Mouse (Mus musculus): Measurements from ENCODE around the gene Mms22l. TPM values are rescaled to one million over a fixed set of nuclear protein-coding genes. Genes with fewer than 3 reads are reported as not detected.
"Not testable (repeated sequence)": the region's sequence is repeated elsewhere in the genome, so short reads cannot be mapped to it uniquely, and the experiment has no call there.

Gene Mms22l
- polyA plus RNA-seq, 1 experiment from 2014 or later = 4.9 TPM

- Histone ChIP-seq H3K9ac (replicated peaks) (no peak overlapping the region), H3K36me3 (peaks cover 7% of the 10 kb centered on the region; the same call in 1 of the 2 replicates), H3K27ac (replicated peaks) (no peak overlapping the region), H3K4me2 (no peak overlapping the region), H3K4me1 (no peaks in the 10 kb centered on the region), H3K27me3 (replicated peaks) (no peaks in the 10 kb centered on the region), H3K9me3 (replicated peaks) (no peaks in the 10 kb centered on the region), H3K4me3 (replicated peaks) (no peak overlapping the region)
- ATAC-seq (ENCODE audit: low FRiP score) = no peak
- WGBS = 71% methylated on average over 9 of the region's 9 CpGs
Observed at GRCm38 (mm10) chr4:24621422-24622187, 125.4 kb downstream of the Mms22l start.

- H3K4me2 ChIP-seq = no peak overlapping the region
- no peaks in the 10 kb centered on the region for H3K27me3 ChIP-seq (replicated peaks)
- 83% methylated on average over 13 of the region's 13 CpGs for WGBS
- no peak overlapping the region for H3K27ac ChIP-seq (replicated peaks)
- ATAC-seq (ENCODE audit: low FRiP score) = no peak
- H3K9me3 ChIP-seq (replicated peaks) = no peaks in the 10 kb centered on the region
- H3K9ac ChIP-seq (replicated peaks) = no peak overlapping the region
- peaks cover 1% of the 10 kb centered on the region; the same call in 1 of the 2 replicates for H3K4me1 ChIP-seq
- no peaks in the 10 kb centered on the region; the same call in 1 of the 2 replicates for H3K36me3 ChIP-seq
- H3K4me3 ChIP-seq (replicated peaks) = no peak overlapping the region
Observed at GRCm38 (mm10) chr4:24625951-24626584, 129.8 kb downstream of the Mms22l start.

- WGBS = 82% methylated on average over 4 of the region's 4 CpGs
- Histone ChIP-seq H3K36me3 (no peaks in the 10 kb centered on the region; the same call in 1 of the 2 replicates), H3K9me3 (replicated peaks) (no peaks in the 10 kb centered on the region), H3K4me2 (no peak overlapping the region), H3K9ac (replicated peaks) (no peak overlapping the region), H3K4me3 (replicated peaks) (no peak overlapping the region), H3K4me1 (peaks cover 4% of the 10 kb centered on the region; the same call in 1 of the 2 replicates), H3K27ac (replicated peaks) (no peak overlapping the region), H3K27me3 (replicated peaks) (no peaks in the 10 kb centered on the region)
- no peak for ATAC-seq (ENCODE audit: low FRiP score)
Observed at GRCm38 (mm10) chr4:24626686-24627085, 130.4 kb downstream of the Mms22l start.

GRCm38 (mm10) chr4:24627871-24628270 is 131.6 kb downstream of the Mms22l start:
- ATAC-seq (ENCODE audit: low FRiP score) = no peak
- Histone ChIP-seq H3K27ac (replicated peaks) (no peak overlapping the region), H3K9ac (replicated peaks) (no peak overlapping the region), H3K4me2 (no peak overlapping the region), H3K9me3 (replicated peaks) (no peaks in the 10 kb centered on the region), H3K4me1 (peaks cover 4% of the 10 kb centered on the region; the same call in 1 of the 2 replicates), H3K36me3 (no peaks in the 10 kb centered on the region; the same call in 1 of the 2 replicates), H3K4me3 (replicated peaks) (no peak overlapping the region), H3K27me3 (replicated peaks) (no peaks in the 10 kb centered on the region)
- 69% methylated on average over 1 of the region's 1 CpGs for WGBS

GRCm38 (mm10) chr4:24630430-24630829 is 134.2 kb downstream of the Mms22l start:
- 78% methylated on average over 2 of the region's 2 CpGs for WGBS
- no peak for ATAC-seq (ENCODE audit: low FRiP score)
- Histone ChIP-seq H3K4me3 (replicated peaks) (no peak overlapping the region), H3K27me3 (replicated peaks) (no peaks in the 10 kb centered on the region), H3K4me2 (no peak overlapping the region), H3K36me3 (no peaks in the 10 kb centered on the region), H3K9me3 (replicated peaks) (no peaks in the 10 kb centered on the region), H3K27ac (replicated peaks) (no peak overlapping the region), H3K9ac (replicated peaks) (no peak overlapping the region), H3K4me1 (peaks cover 4% of the 10 kb centered on the region; the same call in 1 of the 2 replicates)

- Histone ChIP-seq H3K4me2 (no peak overlapping the region), H3K36me3 (no peaks in the 10 kb centered on the region), H3K4me3 (replicated peaks) (no peak overlapping the region), H3K9me3 (replicated peaks) (no peaks in the 10 kb centered on the region), H3K4me1 (peaks cover 4% of the 10 kb centered on the region; the same call in 1 of the 2 replicates), H3K9ac (replicated peaks) (no peak overlapping the region), H3K27ac (replicated peaks) (no peak overlapping the region), H3K27me3 (replicated peaks) (no peaks in the 10 kb centered on the region)
- peak; percentile 60 for ATAC-seq (ENCODE audit: low FRiP score)
- 61% methylated on average over 9 of the region's 9 CpGs for WGBS
Observed at GRCm38 (mm10) chr4:24631177-24631911, 135.1 kb downstream of the Mms22l start.

- Histone ChIP-seq H3K36me3 (no peaks in the 10 kb centered on the region), H3K4me2 (no peak overlapping the region), H3K9ac (replicated peaks) (no peak overlapping the region), H3K27me3 (replicated peaks) (no peaks in the 10 kb centered on the region), H3K9me3 (replicated peaks) (no peaks in the 10 kb centered on the region), H3K4me3 (replicated peaks) (no peak overlapping the region), H3K27ac (replicated peaks) (no peak overlapping the region), H3K4me1 (no peaks in the 10 kb centered on the region)
- WGBS = 78% methylated on average over 2 of the region's 2 CpGs
- no peak for ATAC-seq (ENCODE audit: low FRiP score)
Observed at GRCm38 (mm10) chr4:24642306-24642705, 146.1 kb downstream of the Mms22l start.

- ATAC-seq (ENCODE audit: low FRiP score); H3K27me3 ChIP-seq (replicated peaks); H3K4me1 ChIP-seq; H3K9me3 ChIP-seq (replicated peaks); H3K9ac ChIP-seq (replicated peaks); H3K4me2 ChIP-seq; H3K4me3 ChIP-seq (replicated peaks); H3K36me3 ChIP-seq; H3K27ac ChIP-seq (replicated peaks): not testable (repeated sequence)
- 98% methylated on average over 7 of the region's 8 CpGs for WGBS
Observed at GRCm38 (mm10) chr4:24644735-24645134, 148.5 kb downstream of the Mms22l start.

All from neural tube, embryonic 15.5 days (tissue).